Mouse (Mus musculus): ENCODE results near the gene Parvb. TPM values are rescaled to one million over a fixed set of nuclear protein-coding genes. Genes with fewer than 3 reads are reported as not detected.

Parvb gene
- polyA plus RNA-seq, 1 experiment from 2014 or later = 5.4 TPM

GRCm38 (mm10) chr15:84323966-84324869 lies 92.4 kb downstream of the Parvb start, which contains the start of gene Parvg:
Parvg (plus strand) TSS chr15:84324026.
- no peak within 1 kb of the TSS for H3K9ac ChIP-seq
- no peaks in the 10 kb centered on the region for H3K36me3 ChIP-seq (ENCODE audit: insufficient read depth)
- ATAC-seq (ENCODE audit: insufficient read depth) (no peak), DNase-seq (no peak)
- no peaks in the 10 kb centered on the region for H3K4me1 ChIP-seq (ENCODE audit: insufficient read depth)
- H3K4me2 ChIP-seq = no peak within 1 kb of the TSS
- no peak for TF ChIP-seq CTCF (IDR thresholded peaks at IDR 0.05; ENCODE audit: low read depth)
- H3K27ac ChIP-seq (ENCODE audit: low read depth) = no peak within 1 kb of the TSS
- no peaks in the 10 kb centered on the region for H3K27me3 ChIP-seq (ENCODE audit: insufficient read depth, low read length)
- no peaks in the 10 kb centered on the region for H3K9me3 ChIP-seq (ENCODE audit: low read depth, low read length)
- 76% methylated on average over 10 of the region's 10 CpGs for WGBS
- H3K4me3 ChIP-seq (ENCODE audit: low read depth, low read length) = no peak within 1 kb of the TSS

GRCm38 (mm10) chr15:84324870-84325553 lies 93.2 kb downstream of the Parvb start:
- Histone ChIP-seq H3K9me3 (ENCODE audit: low read depth, low read length) (no peaks in the 10 kb centered on the region), H3K27me3 (ENCODE audit: insufficient read depth, low read length) (no peaks in the 10 kb centered on the region), H3K36me3 (ENCODE audit: insufficient read depth) (no peaks in the 10 kb centered on the region), H3K4me1 (ENCODE audit: insufficient read depth) (no peaks in the 10 kb centered on the region), H3K27ac (ENCODE audit: low read depth) (no peak overlapping the region), H3K9ac (no peak overlapping the region), H3K4me3 (ENCODE audit: low read depth, low read length) (no peak overlapping the region), H3K4me2 (no peak overlapping the region)
- ATAC-seq (ENCODE audit: insufficient read depth) (no peak), DNase-seq (no peak)
- no peak for TF ChIP-seq CTCF (IDR thresholded peaks at IDR 0.05; ENCODE audit: low read depth)
- WGBS = 62% methylated on average over 7 of the region's 8 CpGs

DNA sequence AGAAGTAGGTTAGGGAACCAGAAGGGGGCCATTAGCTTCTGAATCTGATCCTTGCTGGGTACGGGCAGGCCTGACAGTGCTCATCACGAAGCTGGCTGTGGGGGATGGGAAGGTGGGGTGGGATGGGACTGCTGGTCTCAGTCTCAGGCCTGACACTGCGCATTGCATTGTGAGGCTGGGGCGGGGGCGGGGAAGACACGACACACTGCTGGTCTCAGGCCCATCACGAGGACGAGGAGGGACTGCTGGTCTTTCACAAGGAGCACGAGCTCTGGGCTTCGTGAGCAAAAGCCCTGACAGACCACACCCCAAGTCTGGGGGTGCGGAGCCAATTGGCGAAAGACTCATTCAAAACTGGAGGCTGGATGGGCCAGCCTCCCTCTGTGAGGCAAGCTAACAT lies 93.9 kb downstream of the Parvb start:
- Histone ChIP-seq H3K9me3 (ENCODE audit: low read depth, low read length) (no peaks in the 10 kb centered on the region), H3K9ac (no peak overlapping the region), H3K27ac (ENCODE audit: low read depth) (no peak overlapping the region), H3K27me3 (ENCODE audit: insufficient read depth, low read length) (no peaks in the 10 kb centered on the region), H3K4me3 (ENCODE audit: low read depth, low read length) (no peak overlapping the region), H3K4me2 (no peak overlapping the region), H3K4me1 (ENCODE audit: insufficient read depth) (no peaks in the 10 kb centered on the region), H3K36me3 (ENCODE audit: insufficient read depth) (no peaks in the 10 kb centered on the region)
- no peak for TF ChIP-seq CTCF (IDR thresholded peaks at IDR 0.05; ENCODE audit: low read depth)
- WGBS = 51% methylated on average over 12 of the region's 12 CpGs
- DNase-seq (no peak), ATAC-seq (ENCODE audit: insufficient read depth) (0 out of 2 replicates have a peak, but pooled peaks have one; percentile 28)

DNA sequence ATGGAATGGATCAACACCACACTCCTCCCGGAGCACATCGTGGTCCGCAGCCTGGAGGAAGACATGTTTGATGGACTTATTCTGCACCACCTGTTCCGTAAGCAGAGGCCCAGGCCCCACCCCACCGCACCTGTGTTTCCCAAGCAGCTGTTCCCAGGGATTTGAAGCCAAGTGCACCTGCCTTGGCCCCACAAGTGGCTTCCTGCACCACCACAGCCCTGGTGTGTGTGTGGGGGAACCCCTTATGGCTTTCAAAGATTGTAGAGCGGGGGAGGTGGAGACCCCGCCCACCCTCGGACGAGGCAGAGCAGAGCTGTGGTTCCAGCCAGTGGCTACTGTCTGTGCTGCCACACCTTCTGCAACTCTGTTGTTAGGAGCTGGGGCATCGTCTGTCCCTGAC lies 97.0 kb downstream of the Parvb start:
- 65% methylated on average over 10 of the region's 10 CpGs for WGBS
- H3K4me1 ChIP-seq (ENCODE audit: insufficient read depth) = no peaks in the 10 kb centered on the region
- no peak for ATAC-seq (ENCODE audit: insufficient read depth)
- no peak for TF ChIP-seq CTCF (IDR thresholded peaks at IDR 0.05; ENCODE audit: low read depth)
- no peak overlapping the region for H3K27ac ChIP-seq (ENCODE audit: low read depth)
- H3K4me2 ChIP-seq = no peak overlapping the region
- no peak for DNase-seq
- H3K27me3 ChIP-seq (ENCODE audit: insufficient read depth, low read length) = no peaks in the 10 kb centered on the region
- H3K36me3 ChIP-seq (ENCODE audit: insufficient read depth) = no peaks in the 10 kb centered on the region
- H3K9me3 ChIP-seq (ENCODE audit: low read depth, low read length) = no peaks in the 10 kb centered on the region
- no peak overlapping the region for H3K4me3 ChIP-seq (ENCODE audit: low read depth, low read length)
- no peak overlapping the region for H3K9ac ChIP-seq

DNA sequence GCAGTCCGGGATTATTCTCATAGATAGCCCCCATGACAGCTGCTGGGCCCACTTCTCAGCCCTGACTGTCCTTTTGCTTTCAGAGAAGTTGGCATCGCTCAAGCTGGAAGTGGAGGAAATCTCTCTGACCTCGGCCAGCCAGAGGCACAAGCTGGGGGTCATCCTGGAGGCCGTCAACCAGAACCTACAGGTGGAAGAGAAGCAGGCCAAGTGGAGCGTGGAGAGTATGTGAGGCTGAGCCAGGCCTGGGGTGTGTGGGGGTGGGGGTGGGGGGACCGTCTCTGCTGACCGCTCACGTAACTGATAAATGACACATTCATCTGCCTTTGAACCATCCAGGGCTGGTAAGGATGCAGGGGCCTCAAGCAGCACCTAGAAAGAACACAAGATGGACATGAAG lies 98.1 kb downstream of the Parvb start:
- Histone ChIP-seq H3K9me3 (ENCODE audit: low read depth, low read length) (no peaks in the 10 kb centered on the region), H3K27ac (ENCODE audit: low read depth) (no peak overlapping the region), H3K36me3 (ENCODE audit: insufficient read depth) (no peaks in the 10 kb centered on the region), H3K27me3 (ENCODE audit: insufficient read depth, low read length) (no peaks in the 10 kb centered on the region), H3K4me1 (ENCODE audit: insufficient read depth) (no peaks in the 10 kb centered on the region), H3K4me3 (ENCODE audit: low read depth, low read length) (no peak overlapping the region), H3K9ac (no peak overlapping the region), H3K4me2 (no peak overlapping the region)
- no peak for TF ChIP-seq CTCF (IDR thresholded peaks at IDR 0.05; ENCODE audit: low read depth)
- DNase-seq (no peak), ATAC-seq (ENCODE audit: insufficient read depth) (no peak)
- WGBS = 82% methylated on average over 8 of the region's 8 CpGs

GRCm38 (mm10) chr15:84331066-84331612 lies 99.3 kb downstream of the Parvb start:
- WGBS = 62% methylated on average over 4 of the region's 4 CpGs
- no peak overlapping the region for H3K4me3 ChIP-seq (ENCODE audit: low read depth, low read length)
- no peaks in the 10 kb centered on the region for H3K27me3 ChIP-seq (ENCODE audit: insufficient read depth, low read length)
- no peak for TF ChIP-seq CTCF (IDR thresholded peaks at IDR 0.05; ENCODE audit: low read depth)
- no peaks in the 10 kb centered on the region for H3K4me1 ChIP-seq (ENCODE audit: insufficient read depth)
- H3K36me3 ChIP-seq (ENCODE audit: insufficient read depth) = no peaks in the 10 kb centered on the region
- no peak overlapping the region for H3K9ac ChIP-seq
- H3K4me2 ChIP-seq = no peak overlapping the region
- no peaks in the 10 kb centered on the region for H3K9me3 ChIP-seq (ENCODE audit: low read depth, low read length)
- DNase-seq (no peak), ATAC-seq (ENCODE audit: insufficient read depth) (no peak)
- H3K27ac ChIP-seq (ENCODE audit: low read depth) = no peak overlapping the region

DNA sequence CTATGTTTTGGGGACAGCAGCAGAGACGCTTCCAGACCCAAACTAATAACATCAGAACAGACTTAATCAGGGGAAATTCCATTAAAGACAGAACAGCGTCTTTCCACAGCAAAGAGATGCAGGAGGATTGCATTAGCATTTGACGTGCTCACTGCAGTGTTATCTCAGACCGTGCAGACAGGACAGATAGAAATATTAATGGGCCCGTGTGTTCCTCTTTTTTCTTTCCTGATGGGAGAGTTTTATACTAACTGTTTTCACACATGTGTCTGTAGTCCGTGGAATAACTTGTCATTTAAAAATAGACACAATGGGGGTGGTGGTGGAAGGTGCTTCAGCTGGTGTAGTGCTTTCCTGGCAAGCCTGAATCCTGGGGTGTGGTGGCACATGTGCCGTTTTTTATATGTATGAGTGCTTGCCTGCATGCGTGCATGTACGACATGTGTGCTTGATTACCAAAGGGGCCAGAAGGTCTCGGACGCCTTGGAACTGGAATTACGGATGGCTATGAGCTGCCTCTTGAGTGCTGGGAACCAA lies 104.5 kb downstream of the Parvb start:
- no peaks in the 10 kb centered on the region for H3K36me3 ChIP-seq (ENCODE audit: insufficient read depth)
- H3K4me1 ChIP-seq (ENCODE audit: insufficient read depth) = no peaks in the 10 kb centered on the region
- WGBS = 55% methylated on average over 12 of the region's 12 CpGs
- no peak overlapping the region for H3K27ac ChIP-seq (ENCODE audit: low read depth)
- no peaks in the 10 kb centered on the region for H3K27me3 ChIP-seq (ENCODE audit: insufficient read depth, low read length)
- DNase-seq (no peak), ATAC-seq (ENCODE audit: insufficient read depth) (no peak)
- TF ChIP-seq CTCF (IDR thresholded peaks at IDR 0.05; ENCODE audit: low read depth) = no peak
- no peak overlapping the region for H3K4me3 ChIP-seq (ENCODE audit: low read depth, low read length)
- H3K4me2 ChIP-seq = no peak overlapping the region
- no peak overlapping the region for H3K9ac ChIP-seq
- H3K9me3 ChIP-seq (ENCODE audit: low read depth, low read length) = no peaks in the 10 kb centered on the region
